Mouse (Mus musculus) urinary bladder, postnatal 4 days (tissue): ENCODE data around the gene Pth1r.

Experiments
- DNase-seq, 2 experiments: peaks; one replicate each; pipeline ENCODE4 v3.0.0; 2021 to 2022; ENCODE audit warnings: low spot score in 2 of 2

Pth1r gene

DNA sequence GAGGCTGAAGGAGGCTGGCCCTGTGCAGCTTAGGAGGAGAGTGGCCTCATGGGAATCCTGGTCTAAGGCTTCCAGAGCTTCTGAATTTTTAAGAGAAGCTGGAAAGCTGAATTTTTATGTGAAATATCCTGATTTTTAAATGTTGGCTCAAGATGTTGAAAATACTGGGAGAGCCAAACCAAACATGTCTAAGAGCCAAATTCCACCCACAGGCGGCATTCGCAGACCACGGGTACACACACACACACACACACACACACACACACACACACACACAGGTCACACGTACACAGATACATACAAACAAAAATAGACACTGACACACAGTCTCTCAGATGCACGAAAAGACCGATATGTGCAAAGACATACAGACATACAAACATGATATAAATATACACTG, 28.9 kb downstream of the Pth1r start:
- DNase-seq: no peak

DNA sequence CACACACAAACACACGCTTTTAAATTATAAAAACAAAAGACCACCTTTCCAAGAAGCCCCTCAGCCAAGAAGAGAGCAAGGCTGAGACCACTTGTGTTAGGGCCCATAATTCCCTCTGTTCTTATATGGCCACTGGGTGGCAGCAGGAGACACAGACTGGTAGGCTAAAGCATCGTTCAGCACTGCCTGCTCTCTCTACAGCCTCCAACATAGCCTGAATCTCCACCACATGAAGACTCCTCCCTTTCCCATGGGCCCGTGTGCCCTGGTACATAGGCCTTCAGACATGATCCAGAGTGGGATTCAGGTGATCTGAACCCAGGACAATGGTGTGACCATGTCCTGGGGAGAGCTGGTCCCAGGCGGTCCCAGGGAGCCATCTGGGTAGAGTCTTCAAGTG, 30.2 kb downstream of the Pth1r start:
- DNase-seq: no peak

DNA sequence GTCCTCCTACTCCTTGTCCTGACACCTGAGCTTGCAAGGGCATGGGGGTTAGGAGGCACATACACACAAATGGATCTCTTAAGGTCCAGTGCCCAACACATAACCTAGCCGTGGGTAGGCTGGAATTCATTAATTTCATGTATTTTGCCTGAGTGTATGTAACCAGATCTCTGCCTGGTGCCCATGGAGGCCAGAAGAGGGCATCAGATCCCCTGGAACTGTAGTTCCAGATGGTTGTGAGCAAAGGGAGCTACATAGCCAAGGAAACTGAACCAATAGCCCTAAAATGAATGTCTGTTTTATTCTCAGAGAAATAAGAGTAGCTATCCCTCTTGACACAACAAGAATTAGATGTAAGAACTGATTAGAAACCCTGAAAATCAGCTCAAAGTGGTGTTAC, 31.5 kb downstream of the Pth1r start:
- no peak for DNase-seq

DNA sequence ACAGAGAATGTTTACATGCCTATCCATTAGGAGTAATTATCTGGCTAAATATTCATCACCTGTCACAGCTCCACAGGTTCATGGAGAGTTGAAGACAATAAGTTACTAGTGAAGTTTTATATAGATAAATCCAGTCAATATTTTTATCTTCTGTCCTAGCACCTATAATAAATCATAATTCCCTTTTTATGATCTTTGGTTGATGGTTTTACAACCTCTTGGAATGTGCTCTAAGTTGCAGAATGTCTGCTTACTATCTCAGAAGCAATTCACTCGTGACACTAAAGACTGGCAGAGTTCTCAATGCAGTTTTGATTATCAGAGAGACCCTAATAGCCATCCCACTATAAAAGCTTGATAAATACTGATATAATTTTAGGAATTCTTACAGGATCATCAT, 33.6 kb downstream of the Pth1r start:
- no peak for DNase-seq

DNA sequence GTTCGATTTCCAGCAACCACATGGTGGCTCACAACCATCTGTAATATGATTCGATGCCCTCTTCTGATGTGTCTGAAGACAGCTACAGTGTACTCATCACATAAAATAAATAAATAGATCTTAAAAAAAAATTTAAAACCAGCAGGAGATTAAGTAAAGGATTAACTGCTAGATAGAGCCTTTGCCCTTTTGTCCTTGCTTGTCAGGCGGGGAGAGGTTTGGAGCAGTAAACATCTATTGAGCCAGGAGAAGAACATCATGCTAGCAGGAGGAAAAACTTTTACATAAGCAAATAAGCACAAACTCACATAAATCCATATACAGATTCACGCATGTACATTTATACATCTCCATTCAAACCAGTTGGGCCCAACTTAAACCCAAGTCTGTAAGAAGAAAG, 34.4 kb downstream of the Pth1r start:
- DNase-seq: no peak

DNA sequence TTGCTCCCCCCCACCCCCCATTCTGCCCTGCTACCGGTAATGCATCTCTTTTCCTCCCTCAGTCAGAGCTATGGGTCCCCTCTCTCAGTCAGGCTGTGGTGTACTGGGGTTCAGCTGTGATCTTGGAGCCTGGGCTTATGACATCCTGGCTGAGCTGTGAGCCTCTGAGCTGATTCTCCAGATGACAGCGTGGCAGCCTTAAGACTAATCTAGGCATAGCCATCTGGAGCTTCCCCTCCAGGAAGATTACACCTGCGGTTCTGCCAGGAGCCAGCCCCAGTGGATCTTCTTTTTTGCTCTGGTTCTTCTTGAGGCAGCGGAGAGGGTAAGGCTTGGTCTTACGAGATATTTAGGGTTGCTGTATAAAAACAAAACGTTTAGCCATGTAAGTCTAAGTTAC, 34.9 kb downstream of the Pth1r start:
- DNase-seq: no peak

DNA sequence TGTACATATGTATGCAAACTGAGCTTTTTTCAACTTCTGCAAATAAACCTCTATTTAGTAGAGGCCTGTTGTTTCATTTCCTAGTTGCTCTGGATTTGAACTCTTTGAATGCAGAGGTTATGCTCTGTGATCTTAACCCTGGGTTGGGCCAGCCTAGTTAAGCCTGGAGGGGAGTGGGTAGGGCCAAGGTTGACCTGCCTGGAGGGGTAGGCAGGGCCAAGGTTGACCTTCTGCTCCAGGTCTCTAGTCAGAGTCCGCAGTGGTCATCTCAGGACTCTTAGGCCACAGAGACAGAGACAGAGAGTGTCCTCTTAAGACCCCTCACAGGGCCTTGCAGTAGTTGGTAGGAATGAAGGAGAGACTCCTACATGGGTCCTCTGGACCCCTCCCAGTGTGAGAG, 35.4 kb downstream of the Pth1r start:
- DNase-seq: no peak

DNA sequence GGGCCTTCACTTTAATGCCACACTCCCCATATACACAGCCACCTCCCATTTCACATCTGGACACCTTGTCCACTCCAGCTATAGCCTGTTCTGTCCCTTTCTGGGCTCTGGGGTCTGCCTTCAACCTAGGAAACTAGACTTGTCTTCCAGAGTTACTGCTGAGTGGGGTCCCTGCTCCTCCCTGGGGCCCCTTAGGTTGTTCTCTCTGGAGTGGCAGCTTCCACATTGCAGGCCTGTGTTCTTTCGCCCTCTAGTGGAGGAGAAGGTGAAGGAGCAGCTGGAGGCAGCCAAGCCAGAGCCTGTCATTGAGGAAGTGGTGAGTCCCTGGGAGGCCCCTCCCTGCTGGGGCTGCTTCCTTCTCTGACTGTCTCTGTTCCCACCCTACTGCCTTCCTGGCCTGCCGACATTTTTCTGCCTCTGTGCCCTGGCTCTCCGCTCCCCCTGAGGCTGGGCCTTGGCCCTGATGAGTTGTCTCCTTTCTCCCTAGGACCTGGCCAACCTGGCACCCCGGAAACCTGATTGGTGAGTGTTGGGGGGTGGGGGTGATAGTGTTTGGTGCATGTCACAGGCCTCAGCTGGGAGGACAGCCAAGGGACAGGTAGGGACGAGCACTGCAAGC, 37.2 kb downstream of the Pth1r start:
- peak; percentile 80 to 81 for DNase-seq

DNA sequence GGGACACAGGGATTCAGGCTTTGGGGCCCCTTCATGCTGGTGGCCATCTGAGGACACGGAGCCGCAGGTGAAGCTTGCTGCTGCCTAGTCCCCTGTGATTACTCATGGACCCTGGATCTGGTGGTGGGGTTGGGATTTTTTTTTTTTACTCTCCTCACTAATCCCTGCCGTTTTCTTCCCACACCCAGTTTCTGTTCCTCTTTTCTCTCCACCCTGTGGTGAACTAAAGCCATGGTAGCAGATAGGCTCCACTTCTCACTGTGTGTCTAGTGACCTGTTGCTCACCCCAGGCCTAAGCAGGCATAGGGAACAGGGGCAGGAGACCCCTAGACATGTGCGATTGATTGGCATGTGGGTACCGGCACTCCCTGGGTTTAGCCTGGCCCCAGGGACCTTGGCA, 40.2 kb downstream of the Pth1r start:
- DNase-seq: no peak

DNA sequence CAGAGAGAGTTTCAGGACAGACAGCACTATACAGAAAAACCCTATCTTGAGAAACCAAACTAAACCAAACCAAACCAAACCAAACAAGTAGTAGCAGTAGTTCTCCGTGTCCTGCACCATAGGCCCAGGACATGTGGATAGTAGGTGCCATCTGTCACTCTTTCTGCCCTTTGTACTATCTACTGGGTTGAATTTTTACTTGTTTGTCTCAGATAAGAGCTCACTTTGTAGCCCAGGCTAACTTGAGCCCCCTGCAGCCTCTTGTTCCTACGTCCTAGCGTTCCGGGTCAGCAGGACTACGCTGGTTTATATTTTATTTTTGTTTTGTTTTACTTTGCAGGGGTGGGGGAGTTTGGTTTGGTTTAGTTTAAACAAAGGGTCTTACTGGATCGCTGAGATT, 43.0 kb downstream of the Pth1r start:
- DNase-seq: no peak

DNA sequence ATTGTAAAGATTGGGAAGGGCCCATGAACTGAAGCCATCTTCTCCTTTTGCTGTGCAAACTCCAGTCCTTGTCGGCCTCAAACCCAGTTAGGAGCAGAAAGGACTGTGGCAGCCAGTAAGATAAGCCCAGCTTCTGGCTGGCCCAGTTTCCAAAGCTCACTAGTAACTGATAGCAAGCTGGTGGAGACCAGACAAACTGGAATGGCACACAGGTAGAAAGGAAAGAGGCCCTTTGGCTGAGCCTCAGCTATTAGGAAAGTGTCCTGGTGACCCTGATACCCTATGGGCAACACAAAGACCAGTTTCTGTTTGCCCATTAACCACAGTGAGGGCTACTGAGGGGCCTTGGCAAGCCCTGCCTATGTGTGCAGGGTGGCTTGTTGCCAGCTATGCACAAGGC, 44.1 kb downstream of the Pth1r start:
- DNase-seq: no peak

DNA sequence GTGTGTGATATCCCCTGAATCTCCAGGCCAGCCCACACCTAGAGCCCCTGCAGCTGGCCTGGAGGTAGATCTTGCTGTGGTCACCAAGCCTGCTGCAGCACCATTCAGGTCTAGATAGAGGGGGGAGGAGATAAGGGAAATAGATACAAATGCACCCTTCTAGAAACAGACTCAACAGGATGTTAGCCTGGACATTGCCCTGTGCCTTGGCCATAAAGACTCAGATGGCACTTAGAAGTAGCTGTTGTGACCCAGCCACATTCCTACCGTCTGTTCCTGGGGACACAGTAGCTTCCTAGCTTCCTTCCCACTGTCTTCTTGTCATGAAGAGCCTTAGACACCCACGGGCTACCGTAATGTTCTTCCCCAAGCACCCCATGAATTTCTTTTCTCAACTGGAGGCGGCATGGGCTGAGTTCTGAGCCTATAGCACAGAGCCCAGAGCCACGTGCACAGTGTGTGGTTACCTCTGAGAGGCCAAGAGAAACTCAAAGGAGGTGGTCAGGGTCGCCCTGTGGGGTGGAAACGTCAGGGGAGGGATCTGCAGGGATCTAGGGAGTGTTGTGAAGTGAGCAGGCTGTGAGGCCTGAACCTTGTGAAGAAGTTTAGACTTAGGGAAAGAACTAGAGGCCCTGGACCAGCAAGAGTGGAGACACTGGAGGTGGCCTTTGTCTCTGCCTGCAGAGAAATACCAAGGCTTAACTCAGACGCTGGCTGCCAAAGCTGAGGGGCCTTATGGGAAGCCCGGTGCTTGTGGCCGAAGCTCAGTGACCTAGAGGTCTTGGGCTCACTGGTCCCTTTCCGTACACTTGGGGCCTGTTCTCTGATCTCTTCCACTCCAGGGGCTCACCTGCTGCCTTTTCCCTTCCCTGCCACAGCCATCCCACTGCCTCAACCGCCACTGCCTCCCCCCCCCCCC, 45.6 kb downstream of the Pth1r start:
- DNase-seq: no peak

DNA sequence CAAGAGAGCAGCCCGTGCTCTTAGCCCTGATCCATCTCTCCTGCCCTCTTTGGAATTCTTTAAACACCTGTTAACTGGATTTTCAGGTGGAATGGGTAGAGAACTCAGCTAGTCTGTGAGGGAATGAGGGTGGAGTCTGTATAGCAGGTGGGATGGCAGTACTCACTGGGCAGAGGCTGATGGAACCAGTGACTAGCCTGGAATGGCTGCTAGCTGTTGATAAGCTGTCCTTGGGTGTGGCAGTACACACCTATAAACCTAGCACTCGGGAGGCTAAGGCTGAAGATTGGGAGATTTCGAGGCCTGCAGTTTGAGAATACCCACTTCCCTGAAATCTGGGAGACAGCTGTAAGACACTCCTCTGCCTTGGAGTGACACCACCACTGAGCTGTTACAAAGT, 47.4 kb downstream of the Pth1r start:
- DNase-seq: no peak

DNA sequence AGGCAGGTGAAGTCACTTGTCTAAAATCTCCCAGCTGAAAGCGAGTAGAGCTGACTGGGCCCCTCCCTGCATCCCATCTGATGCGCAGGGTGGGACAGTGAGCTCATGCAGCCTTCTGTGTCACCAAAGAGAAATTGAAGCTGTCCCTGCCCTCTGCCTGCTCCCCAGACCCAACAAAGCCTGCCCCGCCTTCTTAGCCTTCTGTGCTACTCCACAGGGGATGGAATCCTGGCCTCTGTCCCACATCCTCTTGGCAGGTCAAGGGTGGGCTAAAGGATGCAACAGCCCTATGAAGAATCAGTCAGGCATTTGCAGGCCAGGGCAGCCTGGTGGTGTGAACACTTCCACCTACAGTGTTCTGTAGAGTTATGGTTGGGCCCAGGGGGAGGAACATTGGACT, 49.5 kb downstream of the Pth1r start:
- no peak for DNase-seq

DNA sequence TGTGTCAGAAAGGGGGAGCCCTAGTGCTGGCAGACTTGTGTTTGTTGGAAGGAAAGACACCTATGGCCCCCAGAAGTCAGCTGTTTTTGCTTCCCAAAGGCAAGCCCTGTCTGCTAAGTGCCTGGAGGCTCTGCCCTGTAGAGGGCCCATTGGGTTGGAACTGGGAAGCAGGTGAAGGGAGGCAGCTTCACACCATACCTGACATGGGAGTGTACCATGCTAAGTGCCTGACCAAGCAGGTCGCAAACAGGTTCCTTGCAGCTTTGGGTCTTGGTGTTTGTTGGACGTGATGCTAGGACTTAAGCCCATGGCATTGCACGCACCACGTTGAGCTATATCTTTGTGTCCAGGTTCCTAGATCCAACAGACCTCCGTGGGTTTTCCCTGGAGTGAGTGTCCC, 50.5 kb downstream of the Pth1r start:
- no peak for DNase-seq

DNA sequence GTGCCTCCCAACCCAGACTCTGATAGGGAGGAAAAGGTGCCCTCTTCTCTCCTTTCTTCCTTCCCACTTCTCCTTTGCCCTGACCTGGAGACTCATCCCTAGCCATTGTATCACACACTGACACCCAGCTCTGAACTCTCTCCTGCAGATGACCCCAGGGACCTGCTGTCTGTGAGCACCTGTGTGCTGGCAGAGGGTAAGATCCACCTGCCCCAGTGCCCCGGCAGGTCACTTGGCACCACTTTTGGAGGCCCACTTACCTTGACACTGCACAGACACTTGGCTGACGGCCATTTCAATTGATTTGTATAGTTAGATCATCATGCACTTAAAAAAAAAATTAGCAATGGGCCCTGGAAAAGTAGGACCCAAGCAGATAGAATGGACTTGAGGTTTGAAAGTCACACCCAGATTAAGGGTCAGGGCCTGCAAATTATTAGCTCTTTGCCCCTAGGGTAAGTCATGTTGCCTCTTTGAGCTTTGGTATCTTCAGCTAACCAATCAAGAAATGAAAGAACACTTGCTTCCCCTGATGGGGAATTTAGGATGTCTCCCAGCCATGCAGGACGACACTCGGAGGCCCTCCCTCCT, 51.7 kb downstream of the Pth1r start:
- no peak for DNase-seq

DNA sequence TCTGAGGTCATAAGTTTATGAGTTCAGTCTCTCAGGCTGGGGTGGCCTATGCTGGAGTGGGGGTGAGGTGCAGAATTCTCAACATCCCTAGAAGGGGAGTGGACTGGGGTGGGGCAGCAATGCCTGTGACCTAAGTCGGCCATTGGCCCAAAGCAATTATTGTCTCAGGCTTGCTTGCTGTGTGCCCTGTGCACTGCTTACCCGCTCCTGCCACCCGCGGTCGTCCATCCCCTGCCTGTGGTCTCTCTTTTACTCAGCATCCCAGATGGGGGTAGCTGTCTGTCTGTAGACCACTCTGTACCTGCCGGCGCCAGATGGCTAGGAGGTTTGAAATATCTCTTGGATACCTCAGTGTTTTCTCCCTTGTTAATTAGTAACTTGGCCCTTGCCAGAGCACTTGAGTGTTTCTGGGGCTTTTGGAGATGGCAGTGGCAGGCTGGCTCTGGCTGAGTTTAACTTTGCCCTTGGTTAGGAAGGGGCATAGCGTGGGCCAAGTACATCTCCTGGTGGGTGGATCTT, 57.6 kb downstream of the Pth1r start:
- no peak for DNase-seq

DNA sequence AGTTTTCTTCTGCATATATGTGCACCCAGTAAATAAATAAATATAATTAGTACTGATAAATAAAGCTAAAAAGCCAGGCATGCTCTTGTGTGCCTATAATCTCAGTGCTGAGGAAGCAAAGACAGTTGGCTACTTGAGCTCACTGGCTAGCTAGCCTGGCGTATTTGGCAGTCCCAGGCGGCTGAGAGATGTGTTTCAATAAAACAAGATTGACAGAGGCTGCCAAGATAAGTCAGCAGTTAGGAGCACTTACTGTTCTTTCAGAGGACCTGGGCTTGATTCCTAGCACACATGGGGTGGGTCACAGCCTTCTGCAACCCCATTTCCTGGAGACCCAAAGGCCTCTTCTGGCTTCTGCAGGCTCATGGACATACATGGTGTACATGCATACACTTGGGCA, 59.1 kb downstream of the Pth1r start:
- no peak for DNase-seq

DNA sequence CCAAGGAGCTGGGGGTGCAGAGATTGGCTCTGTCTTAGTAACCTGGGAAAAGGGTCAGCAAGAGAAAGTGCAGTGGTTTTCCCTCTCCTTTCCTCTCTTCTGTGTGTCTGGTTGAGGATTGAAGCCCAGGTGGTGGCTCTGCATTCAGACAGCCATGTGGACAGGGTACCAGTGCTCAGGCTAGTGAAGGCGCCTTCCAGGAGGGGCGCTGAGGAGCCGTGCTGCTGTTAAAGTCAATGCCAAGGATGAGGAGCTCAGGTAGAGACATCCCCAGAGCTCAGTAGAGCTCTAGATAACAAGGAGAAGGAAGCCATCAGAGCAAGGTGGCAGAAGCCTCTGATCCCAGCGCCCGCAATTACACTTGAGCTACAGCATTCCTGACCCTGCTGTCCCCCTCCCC, 59.9 kb downstream of the Pth1r start:
- no peak for DNase-seq

DNA sequence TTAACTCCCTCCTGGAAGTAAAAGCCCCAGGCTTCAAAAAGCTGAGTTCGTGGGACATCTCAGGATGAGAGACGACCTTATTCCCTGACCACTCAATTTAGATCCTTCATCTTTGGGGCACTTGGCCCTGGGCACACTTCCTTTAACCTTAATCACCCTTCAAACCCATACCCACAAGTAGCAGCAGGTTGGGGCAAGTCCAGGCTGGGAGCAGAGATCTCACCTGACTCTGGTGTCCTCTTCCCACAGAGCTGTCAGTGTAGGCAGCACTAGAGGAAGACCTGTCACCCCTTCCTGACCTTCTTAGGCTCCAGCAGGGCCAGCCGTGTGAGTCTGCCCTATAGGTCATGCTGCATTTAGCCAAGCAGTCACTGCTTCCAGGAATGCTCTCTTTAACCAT, 60.5 kb downstream of the Pth1r start:
- no peak for DNase-seq

DNA sequence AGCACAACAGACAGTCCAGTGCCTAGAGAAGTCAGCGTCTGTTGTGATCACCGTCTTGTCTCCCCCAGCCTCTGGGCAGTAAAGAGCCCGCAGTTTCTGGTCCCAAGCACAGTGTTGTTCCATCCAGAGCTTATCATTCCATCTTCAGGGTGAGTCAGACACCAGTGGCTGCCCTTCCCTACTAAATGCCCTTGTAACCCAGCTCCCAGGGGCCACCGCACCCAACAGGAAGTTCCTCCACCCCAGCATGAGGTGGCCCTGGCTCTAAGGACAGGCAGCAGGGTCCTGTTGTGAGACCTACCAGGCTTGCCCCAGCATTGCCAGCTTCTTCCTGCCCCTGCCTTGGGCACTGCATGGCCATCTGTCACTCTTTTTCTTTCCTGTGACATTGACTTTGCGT, 61.4 kb downstream of the Pth1r start:
- no peak for DNase-seq

DNA sequence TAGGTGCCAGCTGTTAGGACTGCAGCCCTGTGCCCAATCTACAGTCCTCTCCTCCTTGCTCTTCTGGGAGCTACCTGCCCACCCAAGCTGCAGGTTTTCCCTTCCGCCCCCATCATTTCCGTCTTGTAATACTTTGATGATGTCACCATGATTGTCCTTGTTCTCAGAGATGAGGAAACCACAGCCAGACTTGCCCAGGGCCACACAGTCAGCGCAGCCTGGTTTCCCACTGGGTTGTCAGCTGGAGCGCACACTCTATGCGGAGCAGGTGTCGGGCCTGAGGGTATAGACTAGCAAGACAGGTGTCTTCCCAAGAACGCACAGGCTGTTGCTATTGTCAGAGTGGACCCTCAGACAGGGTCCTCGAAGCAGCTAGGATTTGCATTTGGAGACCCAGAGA, 61.8 kb downstream of the Pth1r start:
- DNase-seq: no peak
